Mouse (Mus musculus) midbrain, postnatal 0 days (tissue): ENCODE measurements at regions not wholly inside any gene's neighbourhood (a gene's known extent, or its start where the extent isn't known, plus 50 kb on each side); places are given as distances from the start of the nearest gene placed in this dataset.
A peak's percentile ranks its signal among the peaks of the same experiment; 100 is the strongest.

Experiments used
- ATAC-seq: fragments of 200-750 bp; cut with Nextera tagmentation; 2 replicates; pipeline ENCODE4 v1.8.0; 2017; ENCODE audit warnings: moderate number of reproducible peaks, mild to moderate bottlenecking, moderate TSS enrichment, moderate library complexity; ENCODE audit not compliant: low FRiP score
- DNase-seq: peaks from one replicate; pipeline ENCODE4 v3.0.0-alpha.2; 2015; ENCODE audit warnings: low spot score
- H3K27ac ChIP-seq: fragments of 300-500 bp; sonication (generic); 2 replicates; pipeline ENCODE4 v1.5.1; 2014; ENCODE audit warnings: low read depth, mild to moderate bottlenecking, low read length, mixed read lengths
- H3K27me3 ChIP-seq: fragments of 300-500 bp; sonication (generic); 2 replicates; pipeline ENCODE4 v1.6.1; 2014; ENCODE audit warnings: low read length, control low read depth, mixed read lengths; ENCODE audit not compliant: insufficient read depth
- H3K36me3 ChIP-seq: fragments of 300-500 bp; sonication (generic); 2 replicates; pipeline ENCODE4 v1.6.1; 2014; ENCODE audit warnings: low read length, control low read depth, mixed read lengths; ENCODE audit not compliant: insufficient read depth
- H3K4me1 ChIP-seq: fragments of 300-500 bp; sonication (generic); 2 replicates; pipeline ENCODE4 v1.6.1; 2014; ENCODE audit warnings: mild to moderate bottlenecking, control low read depth, antibody characterized with exemption, low read length, mixed read lengths; ENCODE audit not compliant: insufficient read depth
- H3K4me2 ChIP-seq: fragments of 300-500 bp; sonication (generic); 2 replicates; pipeline ENCODE4 v1.6.1; 2014; ENCODE audit warnings: low read depth, mild to moderate bottlenecking, low read length, mixed read lengths; ENCODE audit not compliant: poor library complexity, severe bottlenecking
- H3K4me3 ChIP-seq: fragments of 300-500 bp; sonication (generic); 2 replicates; pipeline ENCODE4 v1.5.1; 2014; ENCODE audit warnings: low read depth, mild to moderate bottlenecking, low read length, moderate library complexity
- H3K9ac ChIP-seq: fragments of 300-500 bp; sonication (generic); replicated peaks from 2 replicates; pipeline ENCODE4 v1.6.1; 2014; ENCODE audit warnings: mild to moderate bottlenecking, low read length, moderate library complexity, mixed read lengths; ENCODE audit not compliant: poor library complexity, severe bottlenecking
- H3K9me3 ChIP-seq: fragments of 300-500 bp; sonication (generic); 2 replicates; pipeline ENCODE4 v1.6.1; 2016; ENCODE audit warnings: low read length, control low read depth
- CTCF ChIP-seq: IDR thresholded peaks from 2 replicates; pipeline ENCODE4 v1.5.1; 2016; ENCODE audit warnings: antibody characterized with exemption, mild to moderate bottlenecking
- WGBS: fragments of 180-500 bp; shearing (Covaris S2); extraction: QIAGEN DNeasy Blood & Tissue Kit; methylation state at CpG from one replicate; pipeline ENCODE4 v1.1.7; 2014; 5-methylcytosine and 5-hydroxymethylcytosine counted together

DNA sequence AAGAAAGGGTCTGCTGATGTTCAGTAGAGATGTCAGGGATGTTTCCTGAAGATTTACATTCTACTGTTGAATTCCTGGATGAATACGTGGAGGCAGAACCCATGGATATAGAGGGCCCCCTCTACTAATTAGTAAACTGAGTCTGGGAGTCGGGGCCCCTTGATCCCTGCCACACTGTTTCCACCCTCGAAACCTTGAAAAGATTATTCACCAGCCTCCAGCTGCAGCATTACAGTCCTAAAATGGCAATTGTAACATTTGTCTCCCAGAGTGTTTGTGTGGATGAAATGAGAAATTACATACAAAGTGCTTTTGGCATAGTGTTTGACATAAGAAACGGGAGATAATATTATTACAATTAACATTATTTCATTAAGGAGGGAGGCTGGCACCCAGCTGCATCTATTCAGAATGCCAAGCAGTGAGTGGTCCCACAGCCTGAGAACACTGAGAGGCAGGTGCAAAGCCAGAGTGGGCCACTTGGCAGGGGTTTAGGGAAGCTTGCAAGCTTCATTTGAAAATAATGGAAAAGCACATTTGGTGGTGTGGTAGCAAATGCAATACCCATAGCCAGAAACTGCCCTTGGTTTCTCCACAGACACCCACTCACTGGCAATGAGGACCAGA lies 2490.9 kb upstream of the 5930422O12Rik start:
- WGBS = 78% methylated on average over 4 of the region's 4 CpGs
- no peak overlapping the region for H3K4me2 ChIP-seq
- no peak overlapping the region for H3K9ac ChIP-seq
- DNase-seq = no peak
- H3K4me1 ChIP-seq = no peaks in the 10 kb centered on the region
- H3K4me3 ChIP-seq = no peak overlapping the region
- no peaks in the 10 kb centered on the region for H3K9me3 ChIP-seq
- TF ChIP-seq CTCF = no peak
- no peak for ATAC-seq
- H3K36me3 ChIP-seq = no peaks in the 10 kb centered on the region
- H3K27ac ChIP-seq = no peak overlapping the region
- H3K27me3 ChIP-seq = no peaks in the 10 kb centered on the region

DNA sequence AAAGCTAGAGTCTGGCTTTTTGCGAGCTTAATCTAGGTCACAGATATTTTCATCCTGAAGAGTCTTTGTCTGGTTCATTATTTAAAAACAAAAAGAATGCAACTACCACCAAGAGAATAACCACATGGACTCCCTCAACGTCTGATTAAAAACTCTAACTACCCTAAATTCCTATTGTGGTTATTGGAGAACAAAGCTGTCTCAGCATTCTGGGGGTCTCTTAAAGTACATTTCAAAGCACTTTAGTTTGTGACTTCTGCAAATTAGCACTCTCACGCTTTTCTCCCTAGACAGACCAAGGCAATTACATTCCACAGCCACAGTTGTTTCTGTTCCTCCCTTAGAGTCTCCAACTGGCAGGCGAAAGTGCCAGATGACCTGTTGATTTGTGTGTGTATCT lies 2487.6 kb upstream of the 5930422O12Rik start:
- Histone ChIP-seq H3K27ac (no peak overlapping the region), H3K27me3 (no peaks in the 10 kb centered on the region), H3K4me1 (no peaks in the 10 kb centered on the region), H3K9me3 (no peaks in the 10 kb centered on the region), H3K4me3 (no peak overlapping the region), H3K36me3 (no peaks in the 10 kb centered on the region), H3K4me2 (no peak overlapping the region), H3K9ac (no peak overlapping the region)
- no peak for ATAC-seq
- WGBS = 30% methylated on average over 4 of the region's 4 CpGs
- no peak for DNase-seq
- TF ChIP-seq CTCF = no peak

DNA sequence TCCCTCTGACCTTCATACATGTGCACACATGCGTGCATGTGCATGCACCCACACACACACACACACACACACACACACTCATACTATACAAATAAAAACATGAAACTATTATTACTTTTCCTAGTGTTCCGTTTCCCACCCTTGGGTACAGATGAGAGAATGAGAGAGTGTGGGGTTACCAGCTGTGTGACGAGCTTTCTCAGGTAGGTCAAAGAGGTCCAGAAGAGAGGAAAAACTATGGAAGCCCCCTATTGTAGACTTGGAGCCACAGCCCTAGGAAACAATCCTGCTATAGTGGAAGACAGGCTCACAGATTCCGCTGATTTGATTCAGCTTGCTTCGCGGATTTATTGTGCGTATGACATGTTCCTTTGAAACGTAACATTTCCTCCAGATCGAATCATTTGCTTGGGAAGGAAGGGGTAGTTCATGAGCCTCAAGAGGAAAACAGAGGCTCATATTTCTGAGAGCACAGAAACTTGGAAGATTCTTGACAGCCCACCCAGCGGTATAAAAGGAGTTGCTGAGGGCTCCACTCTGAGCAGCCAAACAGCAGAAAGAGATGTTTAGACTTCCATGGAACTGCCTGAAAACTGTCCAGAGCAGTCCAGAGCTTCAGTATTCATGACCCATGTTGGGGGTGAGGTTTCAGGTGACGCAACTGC lies 2486.9 kb upstream of the 5930422O12Rik start:
- no peak for ATAC-seq
- Histone ChIP-seq H3K9me3 (no peaks in the 10 kb centered on the region), H3K4me2 (no peak overlapping the region), H3K4me3 (no peak overlapping the region), H3K36me3 (no peaks in the 10 kb centered on the region), H3K9ac (no peak overlapping the region), H3K27ac (no peak overlapping the region), H3K4me1 (no peaks in the 10 kb centered on the region), H3K27me3 (no peaks in the 10 kb centered on the region)
- DNase-seq = no peak
- WGBS = 88% methylated on average over 11 of the region's 11 CpGs
- no peak for TF ChIP-seq CTCF

DNA sequence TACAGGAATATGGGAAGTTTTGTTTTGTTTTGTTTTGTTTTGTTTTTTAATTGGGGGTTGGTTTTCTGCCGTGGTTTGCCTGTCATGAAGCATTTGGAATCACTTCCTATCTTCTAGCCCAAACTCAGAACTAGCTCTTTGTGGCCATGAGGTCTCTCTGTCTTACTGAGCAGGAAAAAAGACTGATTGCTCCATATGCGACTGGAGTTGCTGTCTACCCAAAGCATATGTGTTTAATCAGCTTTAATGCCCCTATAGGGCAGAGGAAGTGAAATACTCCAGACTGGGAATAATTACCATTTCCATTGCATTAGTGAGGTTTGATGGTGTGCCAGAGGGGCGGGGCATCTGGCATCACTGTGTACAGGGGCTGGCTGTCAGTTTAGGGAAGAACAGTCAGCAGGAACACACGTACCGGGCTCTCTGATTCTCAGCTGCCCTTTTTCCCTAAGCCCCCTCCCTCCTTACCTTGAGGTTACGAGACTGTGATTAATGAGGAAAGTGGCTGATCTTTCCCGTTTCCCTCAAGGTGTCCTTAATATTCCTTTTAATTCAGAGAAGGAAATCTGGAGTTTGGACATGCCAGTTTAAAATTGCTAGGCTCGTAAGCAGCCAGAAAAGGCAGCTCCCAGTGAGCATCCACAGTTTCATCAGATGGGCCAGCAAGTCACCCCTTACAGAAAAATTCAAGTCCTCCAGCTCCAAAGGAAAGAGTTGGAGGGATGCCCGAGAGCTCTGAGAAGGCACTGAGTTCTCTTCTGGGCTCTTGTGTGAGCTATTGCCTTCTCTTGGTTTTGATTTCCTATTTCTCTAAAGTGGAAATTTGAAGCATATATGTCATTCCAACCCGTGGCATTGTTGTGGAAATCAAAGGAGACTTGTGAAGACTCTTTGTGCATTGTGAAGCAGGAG lies 2482.1 kb upstream of the 5930422O12Rik start:
- no peaks in the 10 kb centered on the region for H3K27me3 ChIP-seq
- H3K27ac ChIP-seq = no peak overlapping the region
- no peaks in the 10 kb centered on the region for H3K9me3 ChIP-seq
- 62% methylated on average over 10 of the region's 10 CpGs for WGBS
- no peak for ATAC-seq
- no peak overlapping the region for H3K4me2 ChIP-seq
- no peak overlapping the region for H3K9ac ChIP-seq
- H3K36me3 ChIP-seq = no peaks in the 10 kb centered on the region
- peak; percentile 21 for DNase-seq
- TF ChIP-seq CTCF = no peak
- no peak overlapping the region for H3K4me3 ChIP-seq
- no peaks in the 10 kb centered on the region for H3K4me1 ChIP-seq

DNA sequence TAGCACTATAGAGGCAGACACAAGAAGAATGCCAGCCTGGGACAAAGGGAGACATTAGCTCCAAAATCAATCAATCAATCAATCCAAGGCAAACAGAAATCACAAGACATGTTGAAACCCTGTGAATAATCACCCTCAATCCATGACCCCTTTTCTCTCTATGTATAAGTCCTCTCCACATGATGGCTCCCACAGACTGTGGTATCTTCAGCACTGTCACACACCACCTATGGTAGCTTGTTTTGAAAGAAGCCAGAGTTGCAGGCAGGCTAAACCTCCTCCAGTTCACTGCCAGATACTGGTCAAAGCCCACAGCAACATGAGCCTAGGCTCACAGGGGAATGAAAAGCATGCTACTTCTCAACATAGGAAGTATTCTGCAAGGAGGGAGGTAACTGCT lies 2475.7 kb upstream of the 5930422O12Rik start:
- no peaks in the 10 kb centered on the region for H3K27me3 ChIP-seq
- H3K36me3 ChIP-seq = no peaks in the 10 kb centered on the region
- no peak overlapping the region for H3K9ac ChIP-seq
- H3K4me1 ChIP-seq = no peaks in the 10 kb centered on the region
- H3K4me3 ChIP-seq = no peak overlapping the region
- DNase-seq = no peak
- TF ChIP-seq CTCF = no peak
- ATAC-seq = no peak
- no peaks in the 10 kb centered on the region for H3K9me3 ChIP-seq
- H3K27ac ChIP-seq = no peak overlapping the region
- H3K4me2 ChIP-seq = no peak overlapping the region
